Mouse (Mus musculus): ENCODE results near the gene Cabp7.

- TF ChIP-seq ZC3H11A (IDR thresholded peaks at IDR 0.05; ENCODE audit: borderline replicate concordance, low read depth, low read length) (no peak), CHD2 (IDR thresholded peaks at IDR 0.05; ENCODE audit: low read depth, low read length) (no peak), MAFK (IDR thresholded peaks at IDR 0.05; ENCODE audit: insufficient read depth, low read depth, low read length) (no peak), ZNF384 (IDR thresholded peaks at IDR 0.05; ENCODE audit: low read depth, low read length) (no peak)
Measured at GRCm38 (mm10) chr11:4720900-4721580, 25.5 kb downstream of the Cabp7 start.
